Mouse (Mus musculus) liver, adult 2 months (tissue): ENCODE data around the gene Tmc7. TPM values are rescaled to one million over a fixed set of nuclear protein-coding genes. Genes with fewer than 3 reads are reported as not detected.

Source experiments
- DNase-seq: peaks from one replicate; pipeline ENCODE4 v3.0.0-alpha.2; 2011; ENCODE audit warnings: low read depth, low spot score; ENCODE audit errors: extremely low read depth
- H3K27ac ChIP-seq: fragments of 200-500 bp; replicated peaks from 2 replicates; pipeline ENCODE4 v1.5.1; 2012; ENCODE audit warnings: low read depth, mild to moderate bottlenecking, control low read depth, inconsistent platforms, low read length; ENCODE audit not compliant: insufficient read depth
- H3K27me3 ChIP-seq: fragments of 200-500 bp; 2 replicates; pipeline ENCODE4 v1.6.1; 2012; ENCODE audit warnings: mild to moderate bottlenecking, moderate library complexity, low read length, inconsistent platforms; ENCODE audit not compliant: control insufficient read depth, insufficient read depth
- H3K36me3 ChIP-seq: fragments of 200-500 bp; 2 replicates; pipeline ENCODE4 v1.6.1; 2012; ENCODE audit warnings: low read length, inconsistent platforms; ENCODE audit not compliant: control insufficient read depth, insufficient read depth
- H3K4me1 ChIP-seq: fragments of 200-500 bp; 2 replicates; pipeline ENCODE4 v1.6.1; 2011; ENCODE audit warnings: low read length; ENCODE audit not compliant: control insufficient read depth, insufficient read depth
- H3K4me3 ChIP-seq: fragments of 200-500 bp; 2 replicates; pipeline ENCODE4 v1.5.1; 2011; ENCODE audit warnings: low read depth, mild to moderate bottlenecking, control low read depth, low read length, moderate library complexity; ENCODE audit not compliant: insufficient read depth
- H3K79me2 ChIP-seq: fragments of 200-500 bp; 2 replicates; pipeline ENCODE4 v1.6.1; 2012; ENCODE audit warnings: inconsistent platforms, mild to moderate bottlenecking, low read length, moderate library complexity; ENCODE audit not compliant: control insufficient read depth, insufficient read depth
- H3K9ac ChIP-seq: fragments of 200-500 bp; 2 replicates; pipeline ENCODE4 v1.6.1; 2012; ENCODE audit warnings: low read depth, mild to moderate bottlenecking, control low read depth, inconsistent platforms, low read length
- CTCF ChIP-seq: fragments of 200-500 bp; IDR thresholded peaks from 2 replicates; pipeline ENCODE4 v1.5.1; 2011; ENCODE audit warnings: low read depth, low read length, control low read depth
- POLR2A ChIP-seq: fragments of 200-500 bp; IDR thresholded peaks from 2 replicates; pipeline ENCODE4 v1.6.1; 2011; ENCODE audit warnings: low read length, control low read depth; ENCODE audit not compliant: insufficient read depth; ENCODE audit errors: extremely low read depth
- WGBS: fragments of 180-500 bp; shearing (Covaris S2); methylation state at CpG from one replicate; pipeline ENCODE4 v1.1.7; 2018; 5-methylcytosine and 5-hydroxymethylcytosine counted together
- polyA plus RNA-seq: library from polyadenylated mRNA; depleted of rRNA; stranded (reverse); fragments of >200 nt; gene quantifications from 2 replicates; pipeline ENCODE4 v1.2.3, GENCODE M21; 2012
- total RNA-seq: library from RNA; depleted of rRNA; stranded (reverse); fragments of >200 nt; gene quantifications from 2 replicates; pipeline ENCODE4 v1.2.3, GENCODE M21; 2014

Gene Tmc7
- total and polyA plus RNA-seq, 2 experiments: 0.33 to 1.9 TPM

- Histone ChIP-seq H3K4me3 (no peak overlapping the region), H3K27me3 (no peaks in the 10 kb centered on the region), H3K36me3 (no peaks in the 10 kb centered on the region), H3K27ac (0 out of 2 replicates have a peak overlapping the region, but pooled peaks have one; percentile 15), H3K4me1 (0 out of 2 replicates have a peak, but pooled peaks cover 1% of the 10 kb centered on the region), H3K9ac (no peak overlapping the region), H3K79me2 (no peaks in the 10 kb centered on the region; the same call in 1 of the 2 replicates)
- peak; percentile 36 for DNase-seq
- WGBS: 57% methylated on average over 3 of the region's 3 CpGs
- TF ChIP-seq POLR2A (no peak), CTCF (no peak)
These were observed 50.2 kb downstream of the Tmc7 start for GRCm38 (mm10) chr7:118534326-118534725.

- Histone ChIP-seq H3K4me1 (0 out of 2 replicates have a peak, but pooled peaks cover 1% of the 10 kb centered on the region), H3K4me3 (peak within 1 kb of the TSS; percentile 92), H3K36me3 (no peaks in the 10 kb centered on the region), H3K27ac (peak within 1 kb of the TSS; percentile 99), H3K79me2 (no peaks in the 10 kb centered on the region; the same call in 1 of the 2 replicates), H3K27me3 (no peaks in the 10 kb centered on the region), H3K9ac (peak within 1 kb of the TSS; percentile 97)
- WGBS: under 1% methylated on average over 31 of the region's 31 CpGs
- TF ChIP-seq POLR2A: peak; percentile 46; the same call in 1 of the 2 replicates
- no peak for TF ChIP-seq CTCF
- peak; percentile 97 for DNase-seq
These were observed 51.4 kb downstream of the Tmc7 start, which contains the start of gene Coq7 for GRCm38 (mm10) chr7:118533178-118533578. TSS of gene Coq7 (minus strand) at chr7:118533356.

- H3K27ac ChIP-seq: peak overlapping the region; percentile 99
- H3K9ac ChIP-seq: peak overlapping the region; percentile 97
- no peak for TF ChIP-seq POLR2A
- no peak for TF ChIP-seq CTCF
- H3K79me2 ChIP-seq: no peaks in the 10 kb centered on the region; the same call in 1 of the 2 replicates
- H3K27me3 ChIP-seq: no peaks in the 10 kb centered on the region
- peak overlapping the region; percentile 92 for H3K4me3 ChIP-seq
- H3K36me3 ChIP-seq: no peaks in the 10 kb centered on the region; the same call in 1 of the 2 replicates
- WGBS: under 1% methylated on average over 36 of the region's 36 CpGs
- DNase-seq: peak; percentile 95
- H3K4me1 ChIP-seq: 0 out of 2 replicates have a peak, but pooled peaks cover 1% of the 10 kb centered on the region
These were observed 51.9 kb downstream of the Tmc7 start for GRCm38 (mm10) chr7:118532519-118533177.

GRCm38 (mm10) chr7:118526967-118527366 lies 57.6 kb downstream of the Tmc7 start:
- H3K4me3 ChIP-seq: no peak overlapping the region
- no peak overlapping the region for H3K9ac ChIP-seq
- no peak overlapping the region for H3K27ac ChIP-seq
- 84% methylated on average over 4 of the region's 4 CpGs for WGBS
- H3K4me1 ChIP-seq: no peaks in the 10 kb centered on the region
- no peak for DNase-seq
- peaks cover 6% of the 10 kb centered on the region for H3K36me3 ChIP-seq
- TF ChIP-seq CTCF (no peak), POLR2A (no peak)
- no peaks in the 10 kb centered on the region; the same call in 1 of the 2 replicates for H3K79me2 ChIP-seq
- no peaks in the 10 kb centered on the region for H3K27me3 ChIP-seq

GRCm38 (mm10) chr7:118522077-118522476 lies 62.5 kb downstream of the Tmc7 start:
- Histone ChIP-seq H3K4me3 (no peak overlapping the region), H3K9ac (no peak overlapping the region), H3K27me3 (no peaks in the 10 kb centered on the region), H3K79me2 (no peaks in the 10 kb centered on the region), H3K27ac (no peak overlapping the region), H3K4me1 (no peaks in the 10 kb centered on the region), H3K36me3 (peaks cover 4% of the 10 kb centered on the region; the same call in 1 of the 2 replicates)
- 78% methylated on average over 5 of the region's 5 CpGs for WGBS
- TF ChIP-seq POLR2A (no peak), CTCF (no peak)
- DNase-seq: peak; percentile 25

GRCm38 (mm10) chr7:118519661-118520060 lies 64.9 kb downstream of the Tmc7 start:
- H3K27me3 ChIP-seq: no peaks in the 10 kb centered on the region
- no peak overlapping the region for H3K9ac ChIP-seq
- WGBS: 78% methylated on average over 8 of the region's 8 CpGs
- TF ChIP-seq CTCF (no peak), POLR2A (no peak)
- H3K36me3 ChIP-seq: no peaks in the 10 kb centered on the region
- H3K79me2 ChIP-seq: no peaks in the 10 kb centered on the region
- no peaks in the 10 kb centered on the region for H3K4me1 ChIP-seq
- no peak for DNase-seq
- no peak overlapping the region for H3K4me3 ChIP-seq
- H3K27ac ChIP-seq: no peak overlapping the region
